Mouse (Mus musculus) thymus, adult 18-20 months (tissue): ENCODE data around the gene Olfr316.
A peak's percentile ranks its signal among the peaks of the same experiment; 100 is the strongest.
"Not testable (repeated sequence)": the region's sequence is repeated elsewhere in the genome, so short reads cannot be mapped to it uniquely, and the experiment has no call there.

Experiments
- DNase-seq, 2 experiments: peaks; one replicate each; pipeline ENCODE4 v3.0.0; 2022; ENCODE audit warnings: mixed read lengths in 2 of 2

Olfr316 gene

DNA sequence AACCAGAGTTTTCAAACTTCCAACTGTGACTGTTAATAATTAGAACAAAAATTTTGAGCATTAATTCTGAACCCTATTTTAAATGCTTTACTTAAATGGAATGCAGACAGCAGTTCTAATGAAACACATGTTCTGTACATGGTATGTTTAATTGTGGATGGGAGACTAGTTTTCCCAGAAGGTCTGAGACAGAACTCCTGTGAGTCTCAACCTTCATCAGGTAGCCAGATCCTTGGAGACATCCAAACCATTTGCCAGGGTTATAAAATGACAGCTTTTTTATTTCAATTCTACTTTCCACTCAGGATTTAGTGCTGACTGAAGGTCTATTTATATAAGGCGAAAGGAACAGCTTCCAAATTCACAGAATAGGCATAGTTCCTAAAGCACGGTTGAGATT, at the start of gene Olfr316:
Olfr316 (plus strand) TSS at position 301 of the 400 bp plus-strand sequence.
- no peak for DNase-seq

- DNase-seq: no peak
These were observed 43.4 kb upstream of the Olfr316 start for GRCm38 (mm10) chr11:58709086-58709485.

GRCm38 (mm10) chr11:58717723-58718122, 34.8 kb upstream of the Olfr316 start:
- not testable (repeated sequence) for DNase-seq

- DNase-seq: no peak
These were observed 32.8 kb upstream of the Olfr316 start for GRCm38 (mm10) chr11:58719701-58720100.

- DNase-seq: no peak
These were observed 28.6 kb upstream of the Olfr316 start, which contains the start of gene Olfr318 for GRCm38 (mm10) chr11:58723914-58724313. TSS of gene Olfr318 (minus strand) at chr11:58724014.

GRCm38 (mm10) chr11:58727896-58728650, 24.5 kb upstream of the Olfr316 start:
- not testable (repeated sequence) for DNase-seq

- no peak for DNase-seq
These were observed 19.2 kb upstream of the Olfr316 start for GRCm38 (mm10) chr11:58733372-58733771.

DNA sequence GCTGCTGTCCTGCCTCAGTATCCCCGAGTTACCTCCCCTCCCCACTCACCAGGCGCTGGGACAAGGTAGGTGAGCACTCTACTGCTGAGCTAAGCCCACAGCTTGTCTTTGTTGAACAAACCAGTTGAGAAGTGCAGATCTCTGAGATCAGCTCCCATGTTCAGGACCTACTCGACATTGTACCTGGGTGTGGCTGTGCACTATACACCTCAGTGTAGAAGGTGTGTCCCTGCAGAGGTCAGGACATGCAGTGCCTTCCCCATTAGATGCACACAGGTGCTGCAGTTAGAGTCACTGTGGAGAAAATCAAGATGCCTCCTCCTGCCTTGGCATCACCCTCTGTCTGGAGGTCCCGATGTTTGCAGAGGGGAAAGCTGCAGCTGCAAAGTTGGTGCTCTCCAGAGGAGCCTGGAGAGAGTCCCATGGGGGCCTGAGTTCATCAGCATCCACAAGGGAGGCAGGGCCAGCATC, 13.7 kb upstream of the Olfr316 start, which contains the start of gene Olfr317:
Olfr317 (minus strand) TSS at position 421 of the 471 bp plus-strand sequence.
- DNase-seq: no peak

DNA sequence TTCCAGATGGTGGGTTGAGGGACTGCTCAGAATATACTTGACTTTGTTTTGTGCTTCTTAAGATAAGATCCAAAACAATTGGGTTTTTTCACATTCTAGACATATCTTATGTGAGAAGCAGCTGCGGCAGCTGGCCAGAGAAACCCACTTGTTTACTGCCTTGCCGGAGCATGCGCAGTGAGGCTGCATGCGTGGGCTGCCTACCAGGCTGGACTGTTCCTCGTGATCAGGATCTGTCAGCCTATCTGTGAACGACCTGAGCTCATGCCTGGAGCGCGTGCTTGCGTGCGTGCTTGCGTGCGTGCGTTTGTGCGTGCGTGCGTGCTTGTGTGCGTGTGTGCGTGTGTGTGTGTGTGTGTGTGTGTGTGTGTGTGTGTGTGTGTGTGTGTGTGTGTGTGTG, 1.4 kb upstream of the Olfr316 start:
- not testable (repeated sequence) for DNase-seq

- no peak for DNase-seq
These were observed 20.4 kb downstream of the Olfr316 start, which contains the start of gene Olfr315 for GRCm38 (mm10) chr11:58772888-58773287. TSS of gene Olfr315 (plus strand) at chr11:58773188.

DNA sequence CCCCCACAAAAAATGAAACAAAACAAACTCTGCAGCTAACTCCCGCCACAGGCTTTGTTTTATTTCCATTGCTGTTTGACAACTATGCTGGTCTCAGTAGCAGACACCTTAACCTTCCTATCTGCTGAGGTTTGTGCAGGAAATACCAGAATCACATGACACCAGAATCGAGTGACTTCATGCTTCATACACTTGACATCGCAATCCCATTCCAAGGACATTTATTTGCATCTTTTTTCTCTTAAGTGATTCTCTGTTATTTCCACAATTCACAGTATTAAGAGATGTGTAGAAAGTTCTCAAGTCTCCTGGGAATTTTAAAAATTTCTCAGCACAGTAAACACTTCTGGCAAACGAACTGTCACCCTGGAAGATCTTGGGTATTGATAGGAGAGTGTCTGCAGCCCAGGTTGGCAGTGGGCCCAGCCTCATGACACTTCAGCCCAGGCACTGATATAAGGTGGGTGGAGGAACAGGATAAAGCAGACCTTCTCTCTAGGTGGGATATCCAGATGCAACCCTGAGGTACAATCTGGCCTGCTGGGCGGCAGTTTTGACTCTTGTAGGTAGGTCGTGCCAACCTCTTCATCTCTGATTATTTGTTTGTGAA, 30.1 kb downstream of the Olfr316 start, which contains the start of gene Olfr314:
Olfr314 (plus strand) TSS at position 473 of the 610 bp plus-strand sequence.
- DNase-seq: no peak

- no peak for DNase-seq
These were observed 31.6 kb downstream of the Olfr316 start for GRCm38 (mm10) chr11:58784182-58784581.

GRCm38 (mm10) chr11:58787651-58788050, 35.1 kb downstream of the Olfr316 start:
- peak; percentile 57 to 75 for DNase-seq

GRCm38 (mm10) chr11:58788346-58788745, 35.8 kb downstream of the Olfr316 start:
- DNase-seq: peak; percentile 37 to 54

DNA sequence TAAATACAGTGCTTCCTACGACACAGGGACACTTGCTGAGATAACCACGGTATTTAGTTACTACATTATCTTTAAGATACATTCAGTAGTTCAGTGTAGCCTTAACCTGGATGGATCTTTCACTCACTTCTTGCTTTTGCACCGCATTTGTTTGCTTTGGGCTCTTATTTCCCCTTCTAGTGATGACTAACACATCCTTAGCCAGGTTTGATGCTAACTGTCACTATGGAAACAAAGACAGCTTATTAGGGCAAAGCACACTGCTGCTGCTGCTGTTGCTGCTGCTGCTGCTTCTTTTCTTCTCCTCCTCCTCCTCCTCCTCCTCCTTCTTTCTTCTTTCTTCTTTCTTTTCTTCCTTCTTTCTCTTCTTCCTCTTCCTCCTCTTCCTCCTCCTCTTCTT, 37.0 kb downstream of the Olfr316 start:
- no peak for DNase-seq

GRCm38 (mm10) chr11:58790053-58790452, 37.5 kb downstream of the Olfr316 start:
- no peak for DNase-seq

GRCm38 (mm10) chr11:58790646-58791045, 38.1 kb downstream of the Olfr316 start:
- no peak for DNase-seq

GRCm38 (mm10) chr11:58795856-58796255, 43.3 kb downstream of the Olfr316 start:
- DNase-seq: no peak

GRCm38 (mm10) chr11:58796850-58797249, 44.3 kb downstream of the Olfr316 start:
- no peak for DNase-seq

GRCm38 (mm10) chr11:58799747-58800146, 47.2 kb downstream of the Olfr316 start:
- no peak for DNase-seq

DNA sequence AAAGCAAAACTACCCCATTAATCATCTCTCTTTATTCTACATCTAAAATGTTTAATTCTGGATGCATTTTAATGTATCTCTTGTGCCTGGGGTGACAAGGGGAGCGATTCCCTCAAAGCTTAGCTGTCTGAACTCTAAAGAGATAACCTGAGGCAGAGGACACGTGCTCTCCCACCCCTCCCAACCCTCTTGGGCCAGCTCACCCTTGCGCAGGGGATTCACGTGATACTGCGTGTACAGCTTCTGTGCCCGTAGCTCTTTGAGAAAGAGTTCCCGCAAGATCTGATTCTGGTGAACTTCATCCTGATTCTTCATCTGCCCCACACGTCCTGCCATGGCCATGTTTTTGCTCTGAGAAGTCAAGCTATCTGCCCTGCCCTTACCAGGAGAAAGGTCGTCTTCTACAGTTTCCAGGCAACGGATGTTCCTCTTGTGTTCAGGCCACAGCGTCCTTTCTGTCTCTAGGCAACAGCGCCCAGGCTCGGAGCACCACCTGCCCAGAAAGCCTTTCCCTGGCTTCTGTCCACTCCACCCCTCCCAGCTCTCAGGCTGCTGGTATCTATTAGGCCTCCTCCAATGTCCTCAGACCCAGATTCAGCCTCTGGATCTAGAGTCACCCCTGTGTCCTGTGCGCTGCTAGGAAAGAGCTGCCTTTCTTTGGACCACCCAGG, 49.2 kb downstream of the Olfr316 start, which contains the start of gene Fam183b:
Fam183b (minus strand) TSS at position 403 of the 671 bp plus-strand sequence.
- no peak for DNase-seq

DNA sequence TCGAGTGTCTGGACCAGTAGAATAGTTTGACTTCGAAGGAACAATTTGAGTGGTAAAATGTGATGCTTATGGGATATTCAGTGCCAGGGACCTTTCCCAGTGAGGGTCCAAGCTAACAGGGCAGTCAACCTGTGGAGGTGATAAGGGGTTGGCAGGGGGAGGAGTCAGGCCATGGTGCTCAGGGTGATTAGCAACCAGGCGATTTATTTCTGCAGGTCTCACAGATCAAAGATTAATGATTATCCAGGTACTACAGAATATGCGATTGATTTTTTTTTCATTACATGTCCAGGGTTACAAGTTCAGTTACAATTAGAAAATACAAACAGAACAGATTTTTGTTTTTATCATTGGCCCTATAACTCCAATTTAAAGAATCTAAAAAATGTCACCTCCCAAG, 51.3 kb downstream of the Olfr316 start:
- no peak for DNase-seq

- DNase-seq: no peak
These were observed 51.9 kb downstream of the Olfr316 start for GRCm38 (mm10) chr11:58804393-58804792.
